Mouse (Mus musculus) olfactory bulb, adult 2 months (tissue): ENCODE measurements around the gene Zfp12.

Experiments used
- CTCF ChIP-seq: fragments of 200-500 bp; IDR thresholded peaks from 2 replicates; pipeline ENCODE4 v1.5.1; 2012; ENCODE audit warnings: low read depth, mild to moderate bottlenecking, low read length, moderate library complexity; ENCODE audit not compliant: insufficient read depth
- POLR2A ChIP-seq: fragments of 200-500 bp; IDR thresholded peaks from 2 replicates; pipeline ENCODE4 v1.6.1; 2012; ENCODE audit warnings: mild to moderate bottlenecking, low read depth, low read length, moderate library complexity; ENCODE audit not compliant: insufficient read depth

GRCm38 (mm10) chr5:143271642-143272041, 36.7 kb downstream of the Zfp12 start:
- TF ChIP-seq POLR2A (no peak), CTCF (no peak)
